Mouse (Mus musculus) cortical plate, adult 2 months (tissue): ENCODE measurements around the gene Med13l.

ENCODE experiments used
- CTCF ChIP-seq: fragments of 200-500 bp; IDR thresholded peaks from 2 replicates; pipeline ENCODE4 v1.5.1; 2011; ENCODE audit warnings: mild to moderate bottlenecking, control low read depth, low read length; ENCODE audit not compliant: insufficient read depth; ENCODE audit errors: extremely low read depth
- POLR2A ChIP-seq: fragments of 200-500 bp; IDR thresholded peaks from 2 replicates; pipeline ENCODE4 v1.6.1; 2011; ENCODE audit warnings: mild to moderate bottlenecking, low read length, control low read depth; ENCODE audit not compliant: insufficient read depth; ENCODE audit errors: extremely low read depth

DNA sequence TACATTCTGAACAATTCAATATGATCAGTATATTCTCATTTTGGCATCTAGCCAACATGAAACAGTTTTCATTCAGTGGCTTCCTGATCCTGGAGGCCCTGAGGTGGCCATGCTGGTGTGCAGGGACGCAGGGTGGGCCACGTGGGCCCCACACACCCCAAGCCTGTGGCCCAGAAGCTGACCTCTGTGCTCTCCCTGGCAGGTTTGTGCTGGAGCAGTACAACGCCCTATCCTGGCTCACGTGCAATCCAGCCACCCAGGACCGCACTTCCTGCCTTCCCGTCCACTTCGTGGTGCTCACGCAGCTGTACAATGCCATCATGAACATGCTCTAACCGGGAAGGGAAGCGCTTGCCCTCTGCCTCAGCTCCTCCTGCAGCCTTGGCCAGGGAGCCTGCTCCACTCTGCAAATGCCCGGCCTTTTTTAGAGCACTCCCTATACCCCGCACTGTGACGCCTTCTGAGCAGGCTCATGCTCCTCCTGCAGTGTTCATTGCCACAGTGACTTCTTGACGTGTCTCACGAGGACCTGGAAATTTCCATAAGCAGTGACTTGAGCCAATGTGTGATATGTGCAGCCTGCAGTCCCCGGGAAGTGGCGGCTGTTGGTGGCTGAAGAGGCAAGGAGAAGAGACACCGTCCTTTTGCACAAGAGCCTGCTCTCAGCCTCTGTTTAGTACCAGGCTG, 202.2 kb downstream of the Med13l start:
- TF ChIP-seq CTCF (no peak), POLR2A (no peak)
